Mouse (Mus musculus): Measurements from ENCODE around the gene Exoc3l4.

Exoc3l4 gene

DNA sequence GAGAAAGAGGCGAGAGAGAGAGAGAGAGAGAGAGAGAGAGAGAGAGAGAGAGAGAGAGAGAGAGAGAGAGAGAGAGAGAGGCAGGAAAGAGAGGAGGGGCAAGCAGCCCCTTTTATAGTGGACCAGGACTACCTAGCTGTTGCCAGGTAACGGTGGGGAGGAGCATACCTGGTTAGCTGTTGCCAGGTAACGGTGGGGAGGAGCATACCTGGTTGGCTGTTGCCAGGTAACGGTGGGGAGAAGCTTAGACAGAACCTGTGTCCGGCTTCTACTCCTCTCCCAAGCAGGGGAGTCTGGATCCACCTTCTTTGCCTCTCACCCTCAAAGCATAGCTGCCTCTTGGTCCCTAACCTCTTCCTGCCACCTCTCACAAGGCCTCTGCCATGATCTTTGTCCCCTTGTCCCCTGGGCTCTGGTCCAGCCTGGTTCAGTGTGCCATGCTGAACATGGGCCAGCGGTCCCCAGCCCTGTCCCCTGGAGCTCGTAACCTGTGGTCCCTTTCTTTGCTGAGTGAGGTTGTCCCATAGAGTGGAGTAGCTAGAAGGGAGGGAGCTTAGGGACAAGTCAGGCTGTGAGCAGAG is 17.4 kb downstream of the Exoc3l4 start:
- no peak for DNase-seq (ENCODE audit: low read depth, low spot score)

DNA sequence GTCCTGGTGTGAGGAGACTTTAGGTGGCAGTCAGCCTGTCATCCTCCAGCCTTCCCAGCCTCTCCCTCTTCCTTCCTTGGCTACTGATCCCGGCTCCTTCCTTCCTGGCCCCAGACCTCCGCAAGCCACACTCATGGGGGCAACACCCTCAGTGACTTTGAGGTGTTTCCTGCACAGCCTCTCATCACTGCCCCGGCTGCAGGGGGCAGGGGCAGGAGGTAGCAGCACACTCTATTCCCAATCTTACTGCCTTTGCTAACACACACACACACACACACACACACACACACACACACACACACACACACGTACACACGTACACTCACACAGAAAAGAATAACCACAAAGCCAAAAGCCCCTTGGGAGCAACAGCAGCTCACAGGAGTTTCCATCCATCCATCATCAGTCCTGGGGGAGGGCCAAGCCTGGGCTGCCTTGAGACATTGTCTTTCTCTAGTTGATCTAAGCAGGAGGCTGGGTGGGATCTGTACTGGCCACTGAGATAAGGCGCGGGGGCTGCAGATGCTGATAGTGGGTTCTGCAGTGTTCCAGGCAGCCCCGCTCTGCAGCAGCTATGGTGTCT is 18.0 kb downstream of the Exoc3l4 start:
- no peak for DNase-seq (ENCODE audit: low read depth, low spot score)

DNA sequence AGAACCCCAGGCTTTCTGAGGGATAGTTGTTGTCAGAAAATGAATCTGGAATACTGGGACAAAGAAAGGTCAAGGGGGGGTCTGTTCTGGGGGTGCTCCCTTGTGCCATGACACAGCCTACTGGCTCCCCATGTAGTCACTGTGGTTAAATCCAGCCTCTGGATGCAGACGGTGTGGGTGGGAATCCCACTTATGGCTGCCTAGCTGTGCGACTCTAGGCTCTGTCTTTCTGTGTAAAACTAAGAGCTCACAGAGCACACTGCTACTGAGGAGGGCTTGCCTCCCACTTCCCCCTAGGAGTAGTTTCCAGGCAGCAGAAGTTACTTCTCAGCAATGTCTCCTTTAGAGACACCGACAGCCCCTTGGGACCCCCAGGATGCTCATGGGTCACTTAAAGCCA is 19.4 kb downstream of the Exoc3l4 start:
- no peak for DNase-seq (ENCODE audit: low read depth, low spot score)

DNA sequence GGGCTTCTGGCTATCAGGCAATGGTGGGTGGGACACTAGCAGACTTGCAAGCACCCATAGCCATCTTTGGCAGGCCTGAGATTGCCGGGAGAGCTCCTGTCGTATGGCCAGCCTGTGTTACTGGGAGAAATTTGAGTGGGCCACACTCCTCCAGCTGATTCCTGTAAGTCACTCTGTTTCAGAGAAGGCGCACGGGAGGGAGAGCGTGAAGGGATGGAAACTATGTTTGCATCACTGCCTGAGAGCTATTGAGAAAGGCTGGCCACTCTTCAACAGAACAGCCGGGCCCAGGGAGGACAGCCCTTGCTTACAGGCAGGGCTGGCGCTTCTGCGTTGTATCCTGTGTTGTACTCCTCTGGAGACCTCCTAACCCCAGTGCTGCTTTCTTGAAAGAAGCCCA is 19.8 kb downstream of the Exoc3l4 start:
- DNase-seq (ENCODE audit: low read depth, low spot score): no peak

DNA sequence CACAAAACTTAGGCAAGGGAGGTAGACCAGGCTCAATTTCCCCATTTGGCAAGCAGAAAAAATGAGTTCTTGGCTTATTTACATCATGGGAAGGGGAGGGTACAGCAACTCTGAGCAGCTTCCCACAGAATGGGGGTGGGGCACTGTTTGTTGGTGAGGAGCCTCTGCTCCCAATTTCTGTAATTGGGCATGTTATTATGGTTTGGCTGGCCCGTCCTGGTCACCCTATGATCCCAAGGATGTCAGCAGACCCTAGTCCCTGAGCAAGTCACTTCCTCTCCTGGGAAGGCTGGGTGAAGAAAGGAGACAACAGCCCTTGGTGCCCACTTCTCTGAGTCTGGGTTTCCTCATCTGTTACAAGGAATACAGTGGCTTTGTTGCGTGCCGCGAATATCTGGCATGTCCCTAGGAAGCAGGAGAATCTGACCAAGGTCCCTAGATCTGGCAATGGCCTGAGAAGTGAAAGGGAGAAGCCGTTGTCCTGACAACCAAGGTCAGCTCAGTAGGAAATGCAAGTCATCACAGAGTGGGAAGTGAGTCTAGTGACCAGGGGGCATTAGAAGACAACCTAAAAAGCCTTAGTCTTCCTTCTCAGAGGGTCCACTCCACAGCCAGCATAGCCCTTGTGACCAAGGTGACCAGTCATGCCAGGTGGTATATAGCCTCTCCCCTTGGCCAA is 20.5 kb downstream of the Exoc3l4 start:
- no peak for DNase-seq (ENCODE audit: low read depth, low spot score)

DNA sequence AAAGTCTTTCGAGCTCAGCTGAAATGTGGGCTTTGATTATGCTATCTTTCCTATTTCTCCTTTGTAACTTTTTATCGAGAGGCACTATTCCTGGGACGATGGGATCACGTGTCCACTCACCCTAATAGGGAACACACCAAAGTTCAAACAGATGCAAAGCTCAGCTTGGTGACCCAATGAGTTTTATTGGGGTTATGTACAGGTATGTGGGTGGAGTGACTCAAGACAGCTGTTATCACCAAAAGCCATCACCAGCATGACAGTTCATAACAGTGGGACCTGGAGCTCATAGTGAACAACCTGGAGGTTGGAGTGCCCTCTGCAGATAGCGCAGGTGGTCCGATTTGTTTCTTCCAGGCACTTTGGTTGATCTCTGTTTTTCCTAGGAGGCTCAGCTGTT is 22.0 kb downstream of the Exoc3l4 start:
- no peak for DNase-seq (ENCODE audit: low read depth, low spot score)

DNA sequence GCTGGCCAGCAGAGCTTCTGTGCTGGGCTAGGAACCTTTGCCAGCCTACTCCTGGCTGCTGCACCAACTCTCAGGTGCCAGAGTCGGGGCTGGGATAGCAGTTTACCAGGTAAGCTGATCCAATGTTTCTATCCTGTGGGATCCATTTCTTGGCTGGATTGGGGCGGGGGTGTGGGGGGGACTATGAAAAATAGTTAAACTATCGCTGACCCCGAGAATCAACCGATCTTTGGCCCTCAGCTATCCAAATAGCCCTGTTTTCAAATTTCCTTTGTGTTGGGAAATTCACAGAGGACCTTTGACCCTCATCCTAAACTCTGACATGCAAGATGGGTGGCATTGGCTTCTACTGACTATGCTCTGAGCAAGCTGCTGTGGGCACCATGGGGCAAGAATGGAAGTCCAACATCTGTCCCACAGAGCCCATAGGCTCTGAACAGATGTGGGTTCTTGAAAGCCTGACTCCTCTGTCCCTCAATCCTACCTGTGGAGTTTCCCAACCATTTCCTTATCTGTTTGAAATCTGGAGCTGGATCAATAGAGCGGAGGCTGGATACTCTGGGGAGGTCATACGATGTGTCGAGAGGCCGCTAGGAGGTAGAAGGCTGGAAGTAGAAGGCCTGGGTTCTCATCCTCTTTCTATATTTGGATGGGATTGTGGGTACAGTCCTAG is 24.0 kb downstream of the Exoc3l4 start:
- no peak for DNase-seq (ENCODE audit: low read depth, low spot score)

DNA sequence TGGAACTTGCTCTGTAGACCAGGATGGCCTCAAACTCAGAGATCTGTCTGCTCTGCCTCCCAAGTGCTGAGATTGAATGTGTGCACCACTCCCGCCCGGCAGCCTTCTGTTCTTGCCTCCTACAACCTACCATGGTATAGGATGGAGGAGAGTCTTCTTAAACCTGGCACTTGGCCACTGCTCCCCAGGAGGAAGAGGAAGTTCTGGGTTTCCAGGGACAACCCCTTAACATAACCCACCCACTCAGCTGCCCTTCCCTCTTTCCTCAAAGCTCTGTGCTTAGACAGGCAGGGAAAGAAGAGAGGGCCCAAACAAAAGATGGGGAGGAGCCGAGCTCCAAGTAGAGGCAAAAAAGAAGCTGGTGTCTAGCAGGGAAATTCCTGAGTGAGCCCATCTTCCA is 24.7 kb downstream of the Exoc3l4 start:
- DNase-seq (ENCODE audit: low read depth, low spot score): no peak

DNA sequence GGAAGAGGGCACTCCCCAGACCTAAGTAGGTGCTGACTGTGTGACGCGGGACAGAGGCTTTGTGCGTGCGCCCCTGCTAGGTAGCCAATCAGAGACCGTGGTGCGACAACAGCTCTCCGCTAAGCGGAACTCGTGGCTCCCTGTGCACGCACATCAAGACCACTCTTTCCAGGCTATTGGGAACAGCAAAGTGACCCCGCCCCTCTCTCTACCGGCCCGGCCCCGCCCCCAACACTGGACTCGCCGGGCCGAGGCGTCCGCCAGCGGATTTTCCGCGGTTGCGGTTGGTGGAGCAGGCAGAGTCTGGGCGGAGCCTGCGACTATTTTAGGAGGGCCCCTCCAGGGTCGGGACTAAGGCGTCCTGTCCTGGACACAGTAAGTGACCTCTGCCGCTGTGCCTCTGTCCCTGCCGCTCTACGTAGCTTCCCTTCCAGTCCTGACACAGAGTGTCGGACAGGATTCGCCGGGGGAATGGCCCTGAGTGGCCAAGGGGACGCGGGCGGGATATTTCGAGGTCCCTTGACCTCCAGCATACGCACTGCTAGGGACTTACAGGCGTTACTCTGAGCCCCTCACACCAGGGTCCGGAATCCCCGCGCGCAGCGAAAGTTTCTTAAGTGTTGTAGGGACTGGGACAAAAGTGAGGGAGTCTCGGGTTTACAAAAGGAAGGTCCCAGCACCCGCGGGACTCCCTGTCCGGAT is 25.6 kb downstream of the Exoc3l4 start, which contains the start of gene Tnfaip2:
TSS of gene Tnfaip2 (plus strand) at position 161 of the 702 bp plus-strand sequence.
- no peak for DNase-seq (ENCODE audit: low read depth, low spot score)

DNA sequence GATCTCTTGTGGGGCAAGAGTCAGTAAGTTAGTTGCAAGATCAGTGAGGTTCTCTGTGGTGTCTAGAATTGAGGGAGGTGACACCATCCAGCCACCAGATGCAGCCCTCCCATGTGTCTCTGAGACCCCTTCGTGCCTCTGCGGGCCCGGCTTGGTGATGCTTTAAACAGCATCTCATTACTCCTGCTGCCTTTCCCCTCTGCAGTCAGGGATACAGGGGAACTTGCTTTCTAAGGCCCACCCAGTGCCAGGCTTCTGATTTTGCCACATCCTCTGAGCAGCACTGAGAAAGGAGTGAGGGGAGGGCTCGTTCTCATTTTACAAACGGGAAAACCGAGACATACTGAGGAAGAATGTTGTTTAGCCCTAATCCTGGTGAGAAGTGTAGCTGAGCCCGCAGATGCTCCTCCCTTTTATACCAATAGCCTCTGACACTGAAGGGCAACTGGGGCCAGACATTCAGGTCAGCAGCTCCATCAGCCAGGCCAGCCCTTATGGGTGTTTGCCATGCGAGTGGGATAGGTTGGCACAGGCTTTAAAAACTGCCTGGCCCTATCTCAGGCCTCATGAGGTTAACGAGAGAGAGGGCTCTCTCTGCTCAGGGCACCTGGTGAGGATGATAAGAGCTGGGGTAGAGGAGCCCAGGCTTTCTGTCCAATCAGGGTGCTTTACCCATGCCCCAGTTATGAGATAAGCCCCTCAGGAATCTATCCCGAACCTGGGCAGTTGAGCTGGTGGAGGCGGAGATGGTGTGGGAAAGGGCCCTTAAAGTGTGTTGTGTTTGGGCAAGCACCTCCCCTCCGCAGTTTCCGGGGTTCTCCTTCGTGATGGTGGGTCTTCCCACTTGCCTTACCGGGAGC is 26.4 kb downstream of the Exoc3l4 start:
- no peak for DNase-seq (ENCODE audit: low read depth, low spot score)

DNA sequence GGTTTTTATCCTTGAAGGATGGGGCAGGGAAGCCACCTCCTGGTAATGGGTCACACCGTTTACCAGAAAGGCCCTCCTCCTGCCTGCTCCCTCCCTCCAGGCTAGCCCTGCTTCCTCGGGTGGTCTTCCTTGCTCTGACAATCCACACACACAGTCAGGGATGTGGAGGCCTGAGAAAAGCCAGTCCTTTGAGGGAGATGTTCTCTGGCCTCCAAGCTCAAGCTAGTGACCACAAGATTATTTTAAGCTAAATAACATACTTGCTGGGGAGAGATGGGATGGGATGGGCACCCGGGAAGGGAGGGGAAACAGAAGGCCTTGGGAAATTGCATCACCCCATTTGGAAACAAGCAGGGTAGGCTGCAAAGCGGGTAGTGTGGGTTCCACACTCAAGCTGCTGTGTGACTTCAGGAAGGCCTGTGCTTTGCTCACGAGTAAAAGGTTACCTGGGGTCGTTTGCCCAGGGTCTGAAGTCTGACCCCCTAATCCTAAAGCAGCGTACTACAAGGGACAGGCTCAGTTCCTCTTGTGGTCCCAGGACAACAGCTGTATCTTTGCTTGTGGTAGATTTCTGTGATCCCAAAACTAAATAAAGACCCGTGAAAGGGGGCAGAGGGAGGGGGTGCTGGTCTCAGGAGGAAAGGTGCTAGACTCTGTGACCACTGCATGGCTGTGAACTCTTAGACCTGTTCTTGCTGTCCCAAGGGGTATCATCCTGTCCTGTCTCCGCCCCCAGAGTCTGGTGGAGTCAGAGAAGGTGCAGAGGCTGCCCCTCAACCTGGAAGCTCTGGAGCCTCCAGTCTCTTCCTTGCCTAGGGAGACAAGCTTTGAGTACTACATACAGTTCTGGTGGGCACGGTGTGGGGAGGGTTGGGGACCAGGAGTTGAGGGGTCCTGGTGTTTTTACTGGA is 27.4 kb downstream of the Exoc3l4 start:
- no peak for DNase-seq (ENCODE audit: low read depth, low spot score)

DNA sequence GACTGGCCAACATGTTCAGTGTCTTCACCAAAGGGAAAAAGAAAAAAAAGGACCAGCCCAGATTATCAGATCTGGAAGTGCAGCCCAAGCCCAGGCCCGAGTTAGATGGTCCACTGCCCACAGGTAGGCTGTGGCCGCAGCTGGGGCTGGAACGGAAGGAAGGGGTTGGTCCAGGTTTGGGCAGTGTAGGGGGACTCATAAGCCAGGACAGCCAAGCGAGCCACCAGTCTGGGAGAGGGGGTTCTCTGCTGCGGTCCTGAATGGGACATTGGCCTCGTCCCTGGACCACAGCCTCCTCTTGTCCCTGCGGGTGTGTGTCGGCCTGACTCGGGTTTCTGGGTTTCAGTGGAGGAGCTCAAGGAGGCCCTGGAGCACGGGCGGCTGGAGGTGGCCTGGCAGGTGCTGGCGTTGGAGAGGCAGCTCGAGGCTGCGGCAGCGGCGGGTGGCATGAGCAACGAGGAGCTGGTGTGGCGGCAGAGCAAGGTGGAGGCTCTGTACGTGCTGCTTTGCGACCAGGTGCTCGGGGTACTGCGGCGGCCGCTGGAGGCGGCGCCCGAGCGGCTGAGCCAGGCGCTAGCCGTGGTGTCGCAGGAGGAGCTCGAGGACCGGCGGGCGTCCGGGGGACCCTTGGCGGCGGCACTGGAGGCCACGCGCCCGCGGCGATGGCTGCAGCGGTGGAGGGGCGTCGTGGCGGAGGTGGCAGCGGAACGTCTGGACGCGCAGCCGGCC is 28.5 kb downstream of the Exoc3l4 start:
- no peak for DNase-seq (ENCODE audit: low read depth, low spot score)

DNA sequence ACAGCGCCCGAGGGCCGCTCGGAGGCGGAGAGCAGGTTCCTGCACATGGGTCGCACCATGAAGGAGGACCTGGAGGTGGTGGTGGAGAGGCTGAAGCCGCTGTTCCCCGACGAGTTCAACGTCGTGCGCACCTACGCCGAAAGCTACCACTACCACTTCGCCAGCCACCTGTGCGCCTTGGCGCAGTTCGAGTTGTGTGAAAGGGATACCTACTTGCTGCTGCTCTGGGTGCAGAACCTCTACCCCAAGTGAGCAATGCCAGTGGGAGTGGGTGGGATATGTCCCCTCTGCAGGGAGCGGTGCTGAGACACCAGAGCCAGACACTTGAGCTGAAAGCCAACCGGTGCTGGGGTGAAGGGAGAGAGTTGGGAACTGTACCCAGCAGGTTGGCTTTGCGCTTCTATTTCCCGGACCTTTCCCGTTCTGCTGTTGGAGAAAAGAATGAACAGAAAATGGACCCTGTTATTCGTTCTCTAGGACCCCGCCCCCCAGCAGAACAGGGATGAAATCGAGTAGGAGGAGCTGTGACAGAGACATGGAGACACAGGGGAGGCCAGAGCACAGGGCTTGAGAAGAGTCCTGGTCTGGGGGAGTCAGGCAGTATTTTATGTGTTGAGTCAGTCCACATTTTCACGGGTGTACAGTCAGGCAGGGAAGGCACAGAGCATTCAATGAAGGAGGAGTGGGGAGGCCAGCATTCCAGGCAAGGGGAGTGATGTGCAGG is 29.2 kb downstream of the Exoc3l4 start:
- DNase-seq (ENCODE audit: low read depth, low spot score): no peak

DNA sequence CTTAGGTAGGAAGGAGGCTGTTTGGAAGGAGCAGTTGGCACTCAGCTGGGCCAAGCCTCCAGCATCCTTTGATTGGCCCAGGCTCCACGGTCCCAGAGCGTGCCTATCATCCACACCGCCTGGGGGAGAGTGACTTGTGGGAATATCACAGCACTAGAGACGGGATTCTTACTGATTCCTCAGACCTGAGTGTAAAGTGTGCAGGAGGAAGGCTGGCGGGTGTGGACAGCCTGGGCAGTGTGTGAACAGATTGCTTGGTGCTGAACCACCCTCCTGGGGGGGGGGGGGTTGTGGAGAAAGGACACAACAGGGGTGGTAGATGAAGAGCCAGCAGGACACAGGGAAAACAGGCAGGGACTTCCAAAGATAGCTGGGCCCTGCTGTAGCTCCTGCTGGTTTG is 29.9 kb downstream of the Exoc3l4 start:
- no peak for DNase-seq (ENCODE audit: low read depth, low spot score)

DNA sequence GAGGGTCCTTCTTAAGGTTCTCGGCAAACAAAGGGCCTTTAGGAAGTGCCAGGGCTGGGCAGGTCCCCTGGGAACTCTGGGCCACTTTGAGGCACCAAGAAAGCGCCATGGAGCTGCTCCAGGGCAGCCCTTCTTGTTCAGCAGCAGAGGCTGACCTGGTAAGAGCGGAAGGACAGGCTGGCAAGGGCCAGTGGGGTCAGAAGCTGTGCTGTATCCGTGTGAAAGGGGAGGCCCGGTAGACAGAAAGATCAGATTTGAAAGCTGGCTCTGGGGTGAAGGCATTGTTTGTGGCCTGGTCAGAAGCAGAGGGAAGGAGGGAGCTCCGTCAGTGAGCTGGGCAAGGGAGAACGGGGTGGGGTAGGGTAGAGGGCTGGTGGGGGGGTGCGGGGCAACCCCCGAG is 30.5 kb downstream of the Exoc3l4 start:
- DNase-seq (ENCODE audit: low read depth, low spot score): no peak

DNA sequence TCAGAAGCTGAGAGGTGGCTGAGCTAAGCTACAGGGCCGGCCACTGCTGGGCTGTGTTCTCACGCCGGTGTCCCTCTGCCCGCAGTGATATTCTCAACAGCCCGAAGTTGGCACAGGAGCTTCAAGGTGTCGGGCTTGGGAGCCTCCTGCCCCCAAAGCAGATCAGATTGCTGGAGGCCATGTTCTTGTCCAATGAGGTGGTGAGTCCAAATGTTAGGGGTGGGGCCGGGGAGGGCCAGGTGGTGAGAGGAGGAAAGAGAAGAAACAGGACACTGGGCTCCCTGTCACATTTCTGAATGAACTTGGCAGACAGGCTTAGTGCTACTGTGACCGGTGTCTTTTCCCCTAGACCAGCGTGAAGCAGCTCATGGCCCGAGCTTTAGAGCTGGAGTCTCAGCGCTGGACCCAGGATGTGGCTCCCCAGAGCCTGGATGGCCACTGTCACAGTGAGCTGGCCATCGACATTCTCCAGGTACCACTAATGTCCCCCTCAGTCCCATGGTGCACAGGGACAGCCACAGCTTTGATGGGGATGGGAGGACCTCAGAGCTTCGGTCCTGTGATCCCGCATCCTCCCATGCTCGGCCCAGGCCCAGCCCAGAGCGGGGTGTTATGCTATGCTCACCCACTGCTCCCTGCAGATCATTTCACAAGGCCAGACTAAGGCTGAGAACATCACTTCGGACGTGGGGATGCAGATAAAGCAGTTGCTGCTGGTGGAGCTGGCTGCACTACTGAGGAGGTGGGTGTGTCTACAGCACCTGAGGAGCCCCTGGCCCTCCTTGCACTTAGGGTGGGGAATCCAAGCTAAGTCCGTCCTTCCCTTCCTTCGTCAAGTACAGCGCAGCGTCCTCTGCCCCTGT is 31.3 kb downstream of the Exoc3l4 start:
- DNase-seq (ENCODE audit: low read depth, low spot score): no peak

DNA sequence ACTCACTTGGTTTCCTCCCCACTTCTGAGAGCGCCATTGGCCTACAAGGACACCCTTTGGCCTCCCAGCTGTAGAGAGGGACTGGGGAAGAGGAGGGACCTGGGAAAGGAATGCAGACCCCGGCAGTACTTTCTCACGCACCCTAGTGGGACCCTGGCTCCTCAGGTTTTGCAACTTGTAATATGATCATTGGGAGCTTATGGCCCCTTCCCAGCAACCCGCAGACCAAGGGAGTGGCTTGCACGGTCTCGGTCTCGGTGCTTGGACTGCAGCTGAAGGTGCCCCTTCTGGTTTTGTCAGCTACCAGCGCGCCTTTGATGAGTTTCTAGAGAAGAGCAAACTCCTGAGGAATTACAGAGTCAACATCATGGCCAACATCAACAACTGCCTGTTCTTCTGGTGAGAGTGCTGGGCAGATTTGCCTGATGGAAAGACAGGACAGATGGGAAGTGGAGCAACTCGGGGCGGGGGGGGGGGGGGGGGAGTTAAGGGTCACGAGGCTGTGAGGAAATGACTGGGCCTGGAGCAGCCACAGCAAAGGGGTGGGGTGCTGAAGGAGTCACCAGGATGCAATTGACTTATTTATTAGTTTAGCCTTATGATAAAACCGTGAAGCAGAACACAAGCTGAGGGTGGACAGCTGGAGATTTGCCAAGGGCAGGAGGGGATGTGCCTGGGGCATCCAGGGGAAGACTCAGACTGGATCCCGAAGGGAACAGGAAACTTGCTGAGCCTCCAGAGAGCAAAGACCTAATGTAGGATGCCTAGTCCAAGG is 32.3 kb downstream of the Exoc3l4 start:
- no peak for DNase-seq (ENCODE audit: low read depth, low spot score)
